Mouse (Mus musculus) liver, postnatal 0 days (tissue): ENCODE measurements around the gene Cldn12. TPM values are rescaled to one million over a fixed set of nuclear protein-coding genes. Genes with fewer than 3 reads are reported as not detected.

Experiments used
- ATAC-seq: fragments of 200-750 bp; cut with Nextera tagmentation; 2 replicates; pipeline ENCODE4 v1.8.0; 2017; ENCODE audit warnings: mild to moderate bottlenecking, moderate library complexity
- DNase-seq: peaks from one replicate; pipeline ENCODE4 v3.0.0-alpha.2; 2016
- H3K27ac ChIP-seq: fragments of 300-500 bp; sonication (generic); 2 replicates; pipeline ENCODE4 v1.5.1; 2014; ENCODE audit warnings: antibody characterized with exemption, moderate library complexity, mild to moderate bottlenecking, low read depth
- H3K27me3 ChIP-seq: fragments of 300-500 bp; sonication (generic); 2 replicates; pipeline ENCODE4 v1.6.1; 2014; ENCODE audit warnings: low read length, control low read depth, mixed read lengths; ENCODE audit not compliant: insufficient read depth
- H3K36me3 ChIP-seq: fragments of 300-500 bp; sonication (generic); replicated peaks from 2 replicates; pipeline ENCODE4 v1.6.1; 2014; ENCODE audit warnings: mild to moderate bottlenecking, control low read depth, low read length, moderate library complexity, mixed read lengths; ENCODE audit not compliant: insufficient read depth
- H3K4me1 ChIP-seq: fragments of 300-500 bp; sonication (generic); 2 replicates; pipeline ENCODE4 v1.6.1; 2014; ENCODE audit warnings: antibody characterized with exemption, mild to moderate bottlenecking, control low read depth; ENCODE audit not compliant: insufficient read depth
- H3K4me2 ChIP-seq: fragments of 300-500 bp; sonication (generic); 2 replicates; pipeline ENCODE4 v1.6.1; 2014; ENCODE audit warnings: low read depth, mild to moderate bottlenecking, low read length, moderate library complexity, mixed read lengths
- H3K4me3 ChIP-seq: fragments of 300-500 bp; sonication (generic); 2 replicates; pipeline ENCODE4 v1.5.1; 2014; ENCODE audit warnings: low read depth, low read length
- H3K9ac ChIP-seq: fragments of 300-500 bp; sonication (generic); replicated peaks from 2 replicates; pipeline ENCODE4 v1.6.1; 2014; ENCODE audit warnings: mild to moderate bottlenecking, moderate library complexity
- H3K9me3 ChIP-seq: fragments of 300-500 bp; sonication (generic); 2 replicates; pipeline ENCODE4 v1.6.1; 2016; ENCODE audit warnings: mild to moderate bottlenecking, control low read depth, low read length, mixed read lengths
- CTCF ChIP-seq: sonication (generic); IDR thresholded peaks from 2 replicates; pipeline ENCODE4 v1.5.1; 2016; ENCODE audit warnings: antibody characterized with exemption, low read depth
- EP300 ChIP-seq: IDR thresholded peaks from 2 replicates; pipeline ENCODE4 v1.6.1; 2016; ENCODE audit warnings: antibody characterized with exemption, low read depth, mild to moderate bottlenecking
- WGBS: fragments of 180-500 bp; shearing (Covaris S2); extraction: QIAGEN DNeasy Blood & Tissue Kit; methylation state at CpG from one replicate; pipeline ENCODE4 v1.1.7; 2014; ENCODE audit not compliant: insufficient replicate concordance; 5-methylcytosine and 5-hydroxymethylcytosine counted together
- polyA plus RNA-seq: library from polyadenylated mRNA; unstranded; fragments of >200 nt; fragmentation: Nextera tagmentation; extraction: Ambion mirVana; gene quantifications from 2 replicates; pipeline ENCODE4 v1.2.1, GENCODE M21; 2015

The Cldn12 gene
- polyA plus RNA-seq, 1 experiment from 2014 or later: 25.1 TPM

DNA sequence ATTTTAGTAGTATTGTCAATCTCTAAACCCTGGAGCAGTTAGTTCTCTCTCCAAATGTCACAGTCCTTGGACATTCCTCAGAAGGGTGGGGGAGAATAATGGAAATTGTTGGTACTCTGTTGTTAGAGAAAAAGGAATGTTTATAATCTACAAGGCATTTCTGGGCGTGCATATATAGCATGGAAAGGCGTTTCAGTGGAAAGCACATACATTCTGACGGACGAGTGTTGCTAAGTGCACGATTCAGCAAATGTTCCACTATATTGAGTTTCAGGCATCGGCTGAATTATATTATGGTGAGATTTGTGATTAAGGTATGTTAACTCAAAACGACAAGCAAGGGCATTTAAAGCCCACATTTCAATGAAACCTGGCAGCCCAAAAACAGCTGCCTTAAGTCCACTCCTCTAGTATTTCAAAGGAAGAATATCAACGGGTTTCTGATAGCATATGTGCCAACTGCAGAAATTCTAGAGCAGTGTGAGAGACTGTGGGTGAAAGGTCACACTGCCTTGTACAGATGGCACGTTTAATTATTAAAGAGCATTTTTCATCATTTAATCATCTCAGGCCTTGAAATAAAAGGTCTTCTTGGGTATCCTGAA, 31.4 kb downstream of the Cldn12 start:
- Histone ChIP-seq H3K4me2 (no peak overlapping the region), H3K27ac (no peak overlapping the region), H3K4me3 (no peak overlapping the region), H3K36me3 (no peaks in the 10 kb centered on the region), H3K9ac (no peak overlapping the region), H3K4me1 (no peaks in the 10 kb centered on the region), H3K27me3 (no peaks in the 10 kb centered on the region), H3K9me3 (no peaks in the 10 kb centered on the region)
- ATAC-seq (no peak), DNase-seq (no peak)
- no peak for TF ChIP-seq EP300
- 68% methylated on average over 9 of the region's 9 CpGs for WGBS

DNA sequence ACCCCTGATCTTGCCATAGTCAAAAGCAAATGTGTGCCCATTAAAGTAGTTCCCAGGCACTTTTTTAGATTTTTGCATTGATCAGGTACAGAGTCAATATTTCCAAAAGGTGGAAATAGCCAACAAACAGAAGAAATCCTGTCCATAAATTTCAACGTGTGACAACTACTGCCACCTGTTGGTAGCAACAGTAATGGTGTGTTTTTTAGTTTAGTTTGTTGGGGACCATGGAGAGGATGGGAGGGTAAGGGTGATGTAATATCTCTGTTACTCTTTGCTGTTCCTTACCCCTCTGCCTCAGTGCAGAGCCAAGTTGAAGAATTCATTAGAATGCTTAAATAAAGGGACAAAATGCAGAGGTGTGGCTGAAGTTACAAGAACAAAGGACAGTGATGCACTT, 33.1 kb downstream of the Cldn12 start:
- 2% methylated on average over 1 of the region's 1 CpGs for WGBS
- DNase-seq: no peak
- no peak overlapping the region for H3K27ac ChIP-seq
- no peaks in the 10 kb centered on the region for H3K9me3 ChIP-seq
- H3K27me3 ChIP-seq: no peaks in the 10 kb centered on the region
- H3K9ac ChIP-seq: no peak overlapping the region
- 0 out of 2 replicates have a peak, but pooled peaks have one; percentile 36 for ATAC-seq
- no peaks in the 10 kb centered on the region for H3K36me3 ChIP-seq
- no peak overlapping the region for H3K4me2 ChIP-seq
- no peak for TF ChIP-seq EP300
- TF ChIP-seq CTCF: peak; percentile 68
- H3K4me3 ChIP-seq: no peak overlapping the region
- H3K4me1 ChIP-seq: no peaks in the 10 kb centered on the region

DNA sequence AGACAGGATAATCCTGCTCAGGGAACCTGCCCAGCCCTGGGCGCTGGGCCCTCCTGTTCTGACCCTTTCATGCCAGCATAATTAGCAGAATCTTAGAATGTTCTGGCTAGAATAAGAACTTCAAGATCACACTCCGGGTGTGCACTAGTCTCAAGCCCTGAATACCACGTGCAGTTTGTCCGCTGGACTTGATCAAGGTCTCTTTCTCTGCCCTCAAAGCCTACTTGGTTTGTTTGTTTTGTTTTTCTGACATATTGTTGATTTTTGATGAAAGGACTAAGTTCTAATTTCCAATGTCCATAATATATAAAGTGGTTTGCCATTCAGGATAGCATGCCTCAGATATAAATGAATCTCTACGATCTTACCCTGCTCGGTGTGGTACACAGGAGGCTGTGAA, 35.7 kb downstream of the Cldn12 start, which contains the start of gene 1700015F17Rik:
TSS of gene 1700015F17Rik (minus strand) at position 101 of the 400 bp plus-strand sequence.
- H3K27ac ChIP-seq: no peak within 1 kb of the TSS
- H3K4me1 ChIP-seq: no peaks in the 10 kb centered on the region
- DNase-seq: no peak
- no peaks in the 10 kb centered on the region for H3K9me3 ChIP-seq
- H3K4me3 ChIP-seq: no peak within 1 kb of the TSS
- no peaks in the 10 kb centered on the region for H3K27me3 ChIP-seq
- no peaks in the 10 kb centered on the region for H3K36me3 ChIP-seq
- TF ChIP-seq EP300 (no peak), CTCF (no peak)
- no peak within 1 kb of the TSS for H3K9ac ChIP-seq
- 86% methylated on average over 6 of the region's 6 CpGs for WGBS
- H3K4me2 ChIP-seq: no peak within 1 kb of the TSS
- ATAC-seq: no peak

DNA sequence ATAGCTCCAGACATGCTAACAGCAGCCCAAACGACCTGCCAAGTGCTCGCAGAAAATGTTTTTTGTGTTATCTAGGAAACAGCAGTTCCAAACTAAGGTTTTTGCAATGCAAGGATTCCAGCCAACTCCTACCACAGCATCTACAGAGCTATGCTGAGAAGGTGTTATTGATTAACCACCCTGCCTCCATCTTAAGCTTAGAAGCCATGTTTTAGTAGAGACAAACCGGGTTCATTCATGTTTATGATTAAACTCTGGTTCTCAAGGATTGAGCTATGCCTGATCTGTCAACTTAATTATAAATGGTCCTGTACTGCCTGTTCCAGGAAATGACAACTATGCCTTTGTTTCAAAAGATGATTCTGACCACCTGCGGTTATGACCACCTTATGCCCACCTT, 38.6 kb downstream of the Cldn12 start:
- H3K36me3 ChIP-seq: no peaks in the 10 kb centered on the region
- DNase-seq (no peak), ATAC-seq (no peak)
- H3K27ac ChIP-seq: no peak overlapping the region
- no peak for TF ChIP-seq CTCF
- no peak for TF ChIP-seq EP300
- 74% methylated on average over 4 of the region's 4 CpGs for WGBS
- no peak overlapping the region for H3K4me3 ChIP-seq
- H3K9ac ChIP-seq: no peak overlapping the region
- H3K9me3 ChIP-seq: no peaks in the 10 kb centered on the region
- H3K4me2 ChIP-seq: no peak overlapping the region
- H3K27me3 ChIP-seq: no peaks in the 10 kb centered on the region
- no peaks in the 10 kb centered on the region for H3K4me1 ChIP-seq

DNA sequence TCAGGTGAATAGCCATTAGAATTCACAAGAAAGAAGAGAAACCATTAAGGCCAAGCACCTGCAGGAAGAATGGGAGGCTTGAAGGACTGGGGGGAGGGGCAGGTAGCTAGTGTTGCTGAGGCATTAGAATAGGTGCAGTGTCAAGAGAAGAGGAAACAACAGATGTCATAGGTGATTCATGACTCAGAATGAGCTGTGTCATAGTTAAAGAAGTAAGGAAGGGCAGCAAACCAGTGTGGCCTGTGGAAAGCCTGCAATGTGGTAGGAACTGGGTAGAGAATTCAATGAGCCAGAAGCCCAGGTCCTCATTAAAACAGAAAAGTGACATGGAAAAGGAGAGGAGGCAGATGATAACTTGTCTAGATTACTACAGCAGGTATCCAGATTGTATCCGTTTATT, 49.5 kb downstream of the Cldn12 start:
- TF ChIP-seq CTCF: no peak
- no peak for TF ChIP-seq EP300
- 67% methylated on average over 1 of the region's 1 CpGs for WGBS
- no peak overlapping the region for H3K4me2 ChIP-seq

More for the DNA sequence above, 49.5 kb downstream of the Cldn12 start:
- no peaks in the 10 kb centered on the region for H3K36me3 ChIP-seq
- H3K27me3 ChIP-seq: no peaks in the 10 kb centered on the region
- no peak overlapping the region for H3K27ac ChIP-seq
- no peak for ATAC-seq
- no peaks in the 10 kb centered on the region for H3K9me3 ChIP-seq
- H3K4me3 ChIP-seq: no peak overlapping the region
- no peaks in the 10 kb centered on the region for H3K4me1 ChIP-seq
- no peak for DNase-seq
- no peak overlapping the region for H3K9ac ChIP-seq

Other genes with a start within 250 kb of the Cldn12 start
- 1.0 and 1.1 TPM in 2 replicates for gene Cdk14, start 94.6 kb downstream of the Cldn12 start, polyA plus RNA-seq
- not detected in 2 replicates for gene 1700015F17Rik, start 35.8 kb downstream of the Cldn12 start, polyA plus RNA-seq
- gene Gtpbp10, start 44.6 kb upstream of the Cldn12 start, polyA plus RNA-seq: 9.3 and 9.9 TPM in 2 replicates
- gene Gm8773, start 58.8 kb upstream of the Cldn12 start, polyA plus RNA-seq: 0.11 TPM in 1 of 2 replicates, not detected in the other
- 0.43 and 0.67 TPM in 2 replicates for gene Cfap69, start 149.3 kb upstream of the Cldn12 start, polyA plus RNA-seq
- 5.1 and 6.2 TPM in 2 replicates for gene Steap2, start 179.6 kb upstream of the Cldn12 start, polyA plus RNA-seq
- 1.1 and 1.9 TPM in 2 replicates for gene Steap1, start 234.4 kb upstream of the Cldn12 start, polyA plus RNA-seq